Comparison of ENCODE assay signal across 21 mouse cellular contexts in genomic region chr1:155827703-155828295, GRCm38 (mm10). TPM values are rescaled to one million over a fixed set of nuclear protein-coding genes. Genes with fewer than 3 reads are reported as not detected.
DNase-seq lines count a peak whose midpoint lies in the region; ATAC-seq lines count a peak whose summit lies in the region.
"Had no signal": no experiment of that assay in that cellular context is flagged by ENCODE, and none has a peak within 500 bp of the region (broad histone marks: within the 10 kb centered on the region; RNA-seq: fewer than 3 reads in every experiment).

No protein-coding gene starts in this region.

- H3K27me3 ChIP-seq in kidney, embryonic 16.5 days (ENCODE audit: insufficient read depth, low read length) = no peaks in the 10 kb centered on the region
- H3K27me3 ChIP-seq in liver, embryonic 15.5 days = no peaks in the 10 kb centered on the region
- H3K27me3 ChIP-seq: forebrain, embryonic 15.5 days; midbrain, embryonic 13.5 days had no signal

- no peak overlapping the region for H3K9ac ChIP-seq in kidney, embryonic 16.5 days (replicated peaks; ENCODE audit: low read length)
- no peak overlapping the region for H3K9ac ChIP-seq in liver, embryonic 15.5 days
- H3K9ac ChIP-seq: forebrain, embryonic 15.5 days; midbrain, embryonic 13.5 days had no signal

- no peaks in the 10 kb centered on the region for H3K36me3 ChIP-seq in kidney, embryonic 16.5 days (ENCODE audit: insufficient read depth, low read length)
- H3K36me3 ChIP-seq in liver, embryonic 15.5 days (replicated peaks) = no peaks in the 10 kb centered on the region
- H3K36me3 ChIP-seq: embryonic facial prominence, embryonic 10.5 days; forebrain, embryonic 15.5 days; hindbrain, embryonic 10.5 days; midbrain, embryonic 13.5 days had no signal

- no peaks in the 10 kb centered on the region for H3K9me3 ChIP-seq in kidney, embryonic 16.5 days (ENCODE audit: low read length)
- H3K9me3 ChIP-seq in liver, embryonic 15.5 days (replicated peaks) = no peaks in the 10 kb centered on the region
- H3K9me3 ChIP-seq: embryonic facial prominence, embryonic 10.5 days; forebrain, embryonic 15.5 days; hindbrain, embryonic 10.5 days; midbrain, embryonic 13.5 days had no signal

- DNase-seq in kidney, adult 8-10 months = no peak
- DNase-seq in A20 (ENCODE audit: low read depth, low spot score) (peak; percentile 71), R1 (ENCODE audit: low read depth, low spot score) (peak; percentile 55)
- DNase-seq in cerebellum, adult 11 months = no peak
- no peak for DNase-seq in adrenal gland, adult 18-20 months (ENCODE audit: low spot score in 2 of 2)
- DNase-seq in ovary, adult 18-20 months (ENCODE audit: low spot score) = no peak
- DNase-seq: adrenal gland, postnatal 36 days; B cell, adult 2 months; cerebellum, postnatal 10 days; heart, postnatal 10 days; kidney, adult 9 months; layer of hippocampus, postnatal 36 days had no signal

- H3K27ac ChIP-seq in kidney, embryonic 16.5 days (ENCODE audit: low read length) = peak overlapping the region; percentile 35
- H3K27ac ChIP-seq in liver, embryonic 15.5 days (replicated peaks) = no peak overlapping the region
- H3K27ac ChIP-seq: embryonic facial prominence, embryonic 10.5 days; forebrain, embryonic 15.5 days; hindbrain, embryonic 10.5 days; layer of hippocampus, adult 2 months; midbrain, embryonic 13.5 days had no signal

- 30% methylated on average over 8 of the region's 8 CpGs for WGBS in kidney, embryonic 16.5 days
- WGBS in liver, embryonic 15.5 days (ENCODE audit: insufficient replicate concordance) = 46% methylated on average over 8 of the region's 8 CpGs

- peak; percentile 87 for ATAC-seq in kidney, embryonic 16.5 days (ENCODE audit: low FRiP score, low TSS enrichment)
- peak; percentile 25; the same call in 1 of the 2 replicates for ATAC-seq in liver, embryonic 15.5 days (ENCODE audit: insufficient read depth)
- ATAC-seq: forebrain, embryonic 15.5 days; lung, postnatal 0 days; midbrain, embryonic 13.5 days had no signal

- H3K4me1 ChIP-seq in kidney, embryonic 16.5 days (ENCODE audit: insufficient read depth, low read length) = peaks cover 10% of the 10 kb centered on the region
- H3K4me1 ChIP-seq in liver, embryonic 15.5 days (replicated peaks) = peaks cover 20% of the 10 kb centered on the region
- H3K4me1 ChIP-seq: forebrain, embryonic 15.5 days; midbrain, embryonic 13.5 days had no signal

- H3K4me3 ChIP-seq in kidney, embryonic 16.5 days (ENCODE audit: low read length) = no peak overlapping the region
- H3K4me3 ChIP-seq in liver, embryonic 15.5 days (replicated peaks) = no peak overlapping the region
- H3K4me3 ChIP-seq: embryonic facial prominence, embryonic 10.5 days; forebrain, embryonic 15.5 days; hindbrain, embryonic 10.5 days; layer of hippocampus, adult 2 months; midbrain, embryonic 13.5 days had no signal

- H3K4me2 ChIP-seq in kidney, embryonic 16.5 days (replicated peaks; ENCODE audit: low read depth, low read length) = no peak overlapping the region
- no peak overlapping the region for H3K4me2 ChIP-seq in liver, embryonic 15.5 days
- H3K4me2 ChIP-seq: forebrain, embryonic 15.5 days; heart, embryonic 11.5 days; midbrain, embryonic 13.5 days had no signal

RNA-seq across cellular contexts. Expression of gene Qsox1, which starts 15.1 kb away (rescaled TPM):
- 33.3 and 34.0 TPM in 2 replicates for polyA plus RNA-seq in kidney, embryonic 16.5 days (2015; fragmentation: Nextera tagmentation; extraction: Ambion mirVana)
- 31.8 and 40.9 TPM in 2 replicates for polyA plus RNA-seq in liver, embryonic 15.5 days (2015; fragmentation: Nextera tagmentation; extraction: Ambion mirVana)
- 10 to 100 TPM; 50.2 to 68.5 TPM for total RNA-seq in adrenal gland, adult 18-20 months (2021)

Comparison
In these comparisons a context has a peak if more than half of its experiments do, and no peak if none do; other contexts are left out.
1. DNase-seq: peak in A20 (single experiment) and R1 (single experiment); none in kidney, adult 8-10 months (0 of 2), cerebellum, adult 11 months (single experiment), adrenal gland, adult 18-20 months (0 of 2) and ovary, adult 18-20 months (single experiment).